Mouse (Mus musculus) heart, postnatal 0 days (tissue): ENCODE results near the gene Pitpnm1. TPM values are rescaled to one million over a fixed set of nuclear protein-coding genes. Genes with fewer than 3 reads are reported as not detected.
"Not testable (repeated sequence)": the region's sequence is repeated elsewhere in the genome, so short reads cannot be mapped to it uniquely, and the experiment has no call there.

Experiments
- ATAC-seq: fragments of 200-750 bp; cut with Nextera tagmentation; 2 replicates; pipeline ENCODE4 v1.8.0; 2017; ENCODE audit warnings: low read depth, moderate number of reproducible peaks, moderate library complexity; ENCODE audit not compliant: insufficient read depth
- DNase-seq: peaks from one replicate; pipeline ENCODE4 v3.0.0-alpha.2; 2016; ENCODE audit warnings: low spot score
- H3K27ac ChIP-seq: fragments of 300-500 bp; sonication (generic); 2 replicates; pipeline ENCODE4 v1.5.1; 2014; ENCODE audit warnings: low read depth, mild to moderate bottlenecking
- H3K27me3 ChIP-seq: fragments of 300-500 bp; sonication (generic); 2 replicates; pipeline ENCODE4 v1.6.1; 2014; ENCODE audit warnings: low read length, mixed read lengths; ENCODE audit not compliant: control insufficient read depth, insufficient read depth
- H3K36me3 ChIP-seq: fragments of 300-500 bp; sonication (generic); replicated peaks from 2 replicates; pipeline ENCODE4 v1.6.1; 2014; ENCODE audit warnings: low read length, mixed read lengths; ENCODE audit not compliant: control insufficient read depth, insufficient read depth
- H3K4me1 ChIP-seq: fragments of 300-500 bp; sonication (generic); 2 replicates; pipeline ENCODE4 v1.6.1; 2014; ENCODE audit warnings: antibody characterized with exemption; ENCODE audit not compliant: control insufficient read depth, insufficient read depth
- H3K4me2 ChIP-seq: fragments of 300-500 bp; sonication (generic); 2 replicates; pipeline ENCODE4 v1.6.1; 2014; ENCODE audit warnings: low read depth, mild to moderate bottlenecking, low read length, moderate library complexity
- H3K4me3 ChIP-seq: fragments of 300-500 bp; sonication (generic); 2 replicates; pipeline ENCODE4 v1.5.1; 2014; ENCODE audit warnings: low read depth, low read length
- H3K9ac ChIP-seq: fragments of 300-500 bp; sonication (generic); replicated peaks from 2 replicates; pipeline ENCODE4 v1.6.1; 2014; ENCODE audit warnings: low read depth, low read length, mixed read lengths
- H3K9me3 ChIP-seq: fragments of 300-500 bp; sonication (generic); replicated peaks from 2 replicates; pipeline ENCODE4 v1.6.1; 2016; ENCODE audit warnings: low read length; ENCODE audit not compliant: control insufficient read depth
- CTCF ChIP-seq: IDR thresholded peaks from 2 replicates; pipeline ENCODE4 v1.5.1; 2016; ENCODE audit warnings: antibody characterized with exemption, control low read depth, low read depth
- EP300 ChIP-seq: IDR thresholded peaks from 2 replicates; pipeline ENCODE4 v1.6.1; 2016; ENCODE audit warnings: antibody characterized with exemption, low read depth
- WGBS: fragments of 180-500 bp; shearing (Covaris S2); extraction: QIAGEN DNeasy Blood & Tissue Kit; methylation state at CpG from one replicate; pipeline ENCODE4 v1.1.7; 2014; 5-methylcytosine and 5-hydroxymethylcytosine counted together
- polyA plus RNA-seq: library from polyadenylated mRNA; unstranded; fragments of >200 nt; fragmentation: Nextera tagmentation; extraction: Ambion mirVana; gene quantifications from 2 replicates; pipeline ENCODE4 v1.2.1, GENCODE M21; 2015
- total RNA-seq: library from RNA; depleted of rRNA; stranded (reverse); fragments of >200 nt; gene quantifications from 2 replicates; pipeline ENCODE4 v1.2.3, GENCODE M21; 2014; ENCODE audit warnings: low replicate concordance

The Pitpnm1 gene
- total and polyA plus RNA-seq, 2 experiments from 2014 or later = 21.9 to 47.3 TPM

GRCm38 (mm10) chr19:4131768-4132167 lies 32.0 kb downstream of the Pitpnm1 start:
- Histone ChIP-seq H3K4me2 (no peak overlapping the region), H3K36me3 (peaks cover 42% of the 10 kb centered on the region), H3K9ac (no peak overlapping the region), H3K4me3 (no peak overlapping the region), H3K4me1 (peaks cover 7% of the 10 kb centered on the region; the same call in 1 of the 2 replicates), H3K9me3 (no peaks in the 10 kb centered on the region), H3K27me3 (no peaks in the 10 kb centered on the region), H3K27ac (no peak overlapping the region)
- ATAC-seq = no peak
- TF ChIP-seq CTCF = no peak
- no peak for TF ChIP-seq EP300
- DNase-seq = no peak
- 84% methylated on average over 2 of the region's 2 CpGs for WGBS

DNA sequence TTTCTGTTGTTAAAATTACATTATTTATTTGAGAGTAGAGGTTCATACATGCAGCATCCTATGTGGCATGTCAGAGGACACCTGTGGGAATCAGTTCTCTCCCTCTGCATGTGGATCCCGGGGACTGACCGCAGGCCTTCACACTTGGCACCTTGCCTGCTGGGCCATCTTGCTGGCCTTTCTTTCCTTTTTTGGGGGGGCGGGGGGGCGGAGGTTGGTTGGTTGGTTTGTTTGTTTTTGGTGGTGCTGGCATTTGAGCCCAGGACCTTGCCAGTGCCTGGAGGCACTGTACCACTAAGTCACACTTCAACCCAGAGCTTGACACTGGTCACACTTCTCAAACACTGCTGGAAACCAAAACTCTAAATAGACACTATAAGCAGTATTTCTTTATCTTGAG lies 34.6 kb downstream of the Pitpnm1 start:
- Histone ChIP-seq H3K27me3 (no peaks in the 10 kb centered on the region), H3K4me1 (peaks cover 2% of the 10 kb centered on the region; the same call in 1 of the 2 replicates), H3K9ac (no peak overlapping the region), H3K4me3 (no peak overlapping the region), H3K4me2 (no peak overlapping the region), H3K36me3 (peaks cover 26% of the 10 kb centered on the region), H3K27ac (no peak overlapping the region), H3K9me3 (no peaks in the 10 kb centered on the region)
- WGBS = 74% methylated on average over 4 of the region's 4 CpGs
- ATAC-seq (no peak), DNase-seq (no peak)
- TF ChIP-seq CTCF (no peak), EP300 (no peak)

DNA sequence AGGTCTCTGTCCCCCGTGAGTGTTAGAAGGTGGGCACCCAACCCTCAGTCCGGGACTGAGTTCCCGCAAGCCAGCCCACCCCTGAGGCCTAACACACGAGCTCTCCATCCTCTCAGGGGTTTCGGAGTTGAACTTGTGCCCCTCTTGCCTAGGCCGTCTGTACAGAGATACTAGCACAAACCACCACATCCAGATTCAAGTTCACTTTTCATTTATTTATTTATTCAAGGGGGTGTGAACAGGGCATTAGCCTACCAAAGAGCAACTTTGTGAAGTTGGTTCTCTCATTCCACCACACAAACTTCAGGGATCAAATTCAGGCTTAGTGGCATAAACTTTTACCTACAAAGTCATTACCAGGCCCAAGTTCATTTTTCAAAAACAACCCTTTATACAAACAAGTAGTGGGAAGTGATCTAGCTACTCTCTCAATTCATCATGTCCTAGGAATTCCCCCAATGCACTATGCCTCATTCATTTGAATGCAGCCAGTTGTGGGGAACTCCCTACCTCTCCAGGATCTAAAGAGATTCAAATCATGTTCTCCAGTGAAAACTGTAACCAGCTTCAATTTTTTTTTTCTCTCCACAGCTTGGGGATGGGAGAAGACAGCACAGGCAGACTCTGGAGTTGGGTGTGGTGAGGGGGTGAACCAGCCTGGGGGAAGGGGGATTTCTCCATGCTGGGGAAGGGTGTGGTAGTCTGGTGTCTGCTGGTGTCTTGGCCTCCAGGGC lies 35.6 kb downstream of the Pitpnm1 start:
- not testable (repeated sequence) for DNase-seq, H3K4me1 ChIP-seq, H3K9me3 ChIP-seq, H3K27me3 ChIP-seq, H3K9ac ChIP-seq, H3K4me3 ChIP-seq, H3K27ac ChIP-seq, H3K4me2 ChIP-seq, ATAC-seq
- peaks cover 26% of the 10 kb centered on the region for H3K36me3 ChIP-seq
- 83% methylated on average over 6 of the region's 6 CpGs for WGBS

DNA sequence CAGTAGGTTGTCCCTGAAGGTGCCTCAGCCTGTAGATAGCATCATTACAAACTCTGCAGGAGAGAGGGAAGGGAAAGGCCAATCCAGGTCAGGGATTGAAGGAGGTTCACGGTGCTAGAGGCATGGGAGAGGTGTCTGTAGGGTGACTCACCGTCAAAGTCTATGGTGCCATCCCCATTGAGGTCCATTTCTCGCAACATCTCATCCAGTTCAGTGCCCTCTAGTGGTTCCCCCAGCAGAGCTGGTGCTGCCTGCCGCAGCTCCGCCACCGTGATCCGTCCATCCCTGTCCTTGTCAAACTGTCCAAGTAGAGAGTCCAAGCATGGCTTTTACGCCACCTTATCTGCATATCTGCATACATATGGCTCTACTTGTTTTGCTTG lies 36.2 kb downstream of the Pitpnm1 start:
- DNase-seq, H3K4me1 ChIP-seq, H3K9ac ChIP-seq, H3K27ac ChIP-seq, H3K4me2 ChIP-seq, H3K9me3 ChIP-seq, H3K4me3 ChIP-seq, H3K27me3 ChIP-seq: not testable (repeated sequence)
- ATAC-seq = peak; percentile 52; the same call in 1 of the 2 replicates
- H3K36me3 ChIP-seq = peaks cover 24% of the 10 kb centered on the region
- 10% methylated on average over 8 of the region's 8 CpGs for WGBS
- TF ChIP-seq CTCF = peak; percentile 38

GRCm38 (mm10) chr19:4136463-4136862 lies 36.7 kb downstream of the Pitpnm1 start:
- TF ChIP-seq EP300 = no peak
- TF ChIP-seq CTCF = no peak
- Histone ChIP-seq H3K9ac (no peak overlapping the region), H3K4me1 (no peaks in the 10 kb centered on the region), H3K4me3 (no peak overlapping the region), H3K36me3 (peaks cover 19% of the 10 kb centered on the region), H3K27me3 (no peaks in the 10 kb centered on the region), H3K27ac (no peak overlapping the region), H3K9me3 (no peaks in the 10 kb centered on the region), H3K4me2 (no peak overlapping the region)
- DNase-seq (no peak), ATAC-seq (no peak)
- WGBS = 76% methylated on average over 5 of the region's 5 CpGs

GRCm38 (mm10) chr19:4137913-4138312 lies 38.1 kb downstream of the Pitpnm1 start:
- Histone ChIP-seq H3K27me3 (no peaks in the 10 kb centered on the region), H3K4me3 (no peak overlapping the region)

More at GRCm38 (mm10) chr19:4137913-4138312, 38.1 kb downstream of the Pitpnm1 start:
- 82% methylated on average over 5 of the region's 5 CpGs for whole genome bisulfite sequencing
- Histone ChIP-seq H3K27ac (no peak overlapping the region), H3K4me2 (no peak overlapping the region), H3K9ac (no peak overlapping the region), H3K9me3 (no peaks in the 10 kb centered on the region), H3K36me3 (peaks cover 4% of the 10 kb centered on the region), H3K4me1 (no peaks in the 10 kb centered on the region)
- DNase-seq (no peak), ATAC-seq (no peak)
- TF ChIP-seq CTCF (no peak), EP300 (no peak)
